Mouse (Mus musculus): ENCODE data around the gene Ogfod1.

DNA sequence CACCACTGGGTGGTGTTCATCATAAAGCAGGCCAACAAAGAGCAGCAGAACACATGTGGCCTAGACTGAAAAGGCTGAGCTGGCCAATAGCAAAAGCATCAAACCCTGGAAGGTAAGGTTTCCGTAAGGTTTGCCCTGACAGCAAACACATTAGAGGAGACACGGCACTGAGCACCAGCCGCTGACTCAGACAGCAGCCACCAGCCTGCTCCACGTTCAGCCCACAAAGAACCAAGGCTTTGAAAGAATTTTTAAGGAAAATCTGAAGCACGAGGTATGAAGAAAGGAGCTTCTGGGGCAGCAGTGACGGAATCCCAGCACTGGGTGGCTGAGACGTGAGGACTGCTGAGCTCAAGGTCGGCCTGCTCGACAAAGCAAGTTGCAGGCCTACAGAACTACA, 32.9 kb upstream of the Ogfod1 start:
- no peak for TF ChIP-seq CTCF (IDR thresholded peaks at IDR 0.05; ENCODE audit: low read depth)
- no peak for TF ChIP-seq EP300 (IDR thresholded peaks at IDR 0.05; ENCODE audit: low read depth)

Measured in heart, postnatal 0 days (tissue).